ENCODE assay signal across 18 mouse cellular contexts in the genomic region with DNA sequence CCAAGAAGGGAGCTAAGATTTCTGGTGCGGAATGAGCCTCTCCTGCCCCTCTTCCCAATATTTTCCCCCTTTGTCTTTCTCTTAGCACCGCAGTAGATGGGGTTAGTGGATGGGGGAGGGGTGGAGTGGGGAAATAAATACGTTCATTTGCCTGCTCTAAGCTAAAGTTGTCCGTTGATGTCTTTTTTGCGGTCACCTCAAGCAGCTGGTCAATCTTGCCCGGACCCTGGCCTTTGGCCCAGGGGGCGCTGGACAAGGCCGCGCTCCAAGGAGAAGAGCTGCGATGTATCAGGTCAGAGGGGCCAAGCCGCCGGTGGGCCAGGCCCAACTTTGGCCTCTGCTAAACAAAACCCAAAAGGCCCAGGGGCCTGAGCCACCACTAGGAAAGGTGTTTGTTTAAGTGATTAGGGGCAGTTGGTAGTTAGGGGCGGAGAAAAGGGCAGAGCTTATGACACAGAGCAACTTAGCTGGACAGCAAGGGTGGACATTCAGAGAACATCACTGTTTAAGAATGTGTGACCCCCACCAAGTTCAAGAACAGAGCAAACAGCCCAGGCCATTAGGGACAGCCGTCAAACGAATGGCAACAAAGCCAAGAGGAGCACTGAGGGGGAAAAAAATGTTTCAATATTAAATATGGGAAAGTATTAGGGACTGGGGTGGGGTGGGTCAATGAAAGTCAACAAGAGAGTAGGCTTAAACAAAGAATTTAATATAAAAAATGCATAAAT. TPM values are rescaled to one million over a fixed set of nuclear protein-coding genes. Genes with fewer than 3 reads are reported as not detected.
A peak's percentile ranks its signal among the peaks of the same experiment; 100 is the strongest.
DNase-seq lines count a peak whose midpoint lies in the region; ATAC-seq and TF ChIP-seq lines count a peak whose summit lies in the region.
"Had no signal": no experiment of that assay in that cellular context is flagged by ENCODE, and none has a peak within 500 bp of the region (broad histone marks: within the 10 kb centered on the region; RNA-seq: fewer than 3 reads in every experiment).

No protein-coding gene starts in this region.

- H3K9ac ChIP-seq in forebrain, embryonic 13.5 days: no peak overlapping the region
- no peak overlapping the region for H3K9ac ChIP-seq in forebrain, embryonic 14.5 days (ENCODE audit: low read length)
- H3K9ac ChIP-seq in neural tube, embryonic 15.5 days (replicated peaks): no peak overlapping the region
- no peak overlapping the region for H3K9ac ChIP-seq in intestine, postnatal 0 days (ENCODE audit: low read depth, low read length)
- H3K9ac ChIP-seq: embryonic facial prominence, embryonic 13.5 days; kidney, embryonic 15.5 days; liver, embryonic 12.5 days; lung, embryonic 15.5 days had no signal

- no peak for DNase-seq in forebrain, embryonic 14.5 days (ENCODE audit: low spot score)
- peak; percentile 50 for DNase-seq in neural tube, embryonic 10.5 days (ENCODE audit: extremely low spot score, low spot score)
- DNase-seq in left cerebral cortex, adult 8-10 months (ENCODE audit: low spot score in 2 of 2): no peak
- DNase-seq in T-cell, adult 2 months (ENCODE audit: low spot score): no peak
- DNase-seq in cerebellum, postnatal 25 days: no peak
- DNase-seq: cerebellum, adult 11 months; cerebellum, postnatal 14 days; layer of hippocampus, postnatal 36 days; right cerebral cortex, postnatal 25 days; thymus, adult 18-20 months had no signal

- no peak overlapping the region for H3K27ac ChIP-seq in forebrain, embryonic 13.5 days
- H3K27ac ChIP-seq in forebrain, embryonic 14.5 days (ENCODE audit: low read depth, low read length): no peak overlapping the region
- no peak overlapping the region for H3K27ac ChIP-seq in neural tube, embryonic 15.5 days (replicated peaks)
- H3K27ac ChIP-seq in intestine, postnatal 0 days (ENCODE audit: low read depth, low read length): 0 out of 2 replicates have a peak overlapping the region, but pooled peaks have one; percentile 23
- H3K27ac ChIP-seq: embryonic facial prominence, embryonic 13.5 days; kidney, embryonic 15.5 days; liver, embryonic 12.5 days; lung, embryonic 15.5 days had no signal

- H3K4me3 ChIP-seq in forebrain, embryonic 13.5 days: 0 out of 2 replicates have a peak overlapping the region, but pooled peaks have one; percentile 36
- no peak overlapping the region for H3K4me3 ChIP-seq in forebrain, embryonic 14.5 days (ENCODE audit: low read depth, low read length)
- no peak overlapping the region for H3K4me3 ChIP-seq in neural tube, embryonic 15.5 days (replicated peaks)
- no peak overlapping the region for H3K4me3 ChIP-seq in intestine, postnatal 0 days (ENCODE audit: low read depth, low read length)
- H3K4me3 ChIP-seq: liver, embryonic 12.5 days had no signal

- peaks cover 18% of the 10 kb centered on the region for H3K4me1 ChIP-seq in forebrain, embryonic 13.5 days
- H3K4me1 ChIP-seq in forebrain, embryonic 14.5 days (ENCODE audit: control insufficient read depth, insufficient read depth, low read length): peaks cover 5% of the 10 kb centered on the region; the same call in 1 of the 2 replicates
- H3K4me1 ChIP-seq in neural tube, embryonic 15.5 days: peaks cover 12% of the 10 kb centered on the region
- H3K4me1 ChIP-seq in intestine, postnatal 0 days (replicated peaks; ENCODE audit: control insufficient read depth, insufficient read depth, low read length): no peaks in the 10 kb centered on the region
- H3K4me1 ChIP-seq: liver, embryonic 12.5 days had no signal

- H3K9me3 ChIP-seq in forebrain, embryonic 13.5 days (replicated peaks): no peaks in the 10 kb centered on the region; the same call in 1 of the 2 replicates
- H3K9me3 ChIP-seq in forebrain, embryonic 14.5 days (replicated peaks; ENCODE audit: control insufficient read depth, low read length): no peaks in the 10 kb centered on the region
- H3K9me3 ChIP-seq in neural tube, embryonic 15.5 days (replicated peaks): no peaks in the 10 kb centered on the region
- no peaks in the 10 kb centered on the region for H3K9me3 ChIP-seq in intestine, postnatal 0 days (ENCODE audit: control insufficient read depth)
- H3K9me3 ChIP-seq: liver, embryonic 12.5 days had no signal

- H3K4me2 ChIP-seq in forebrain, embryonic 13.5 days: no peak overlapping the region
- H3K4me2 ChIP-seq in forebrain, embryonic 14.5 days (ENCODE audit: low read length): no peak overlapping the region
- no peak overlapping the region for H3K4me2 ChIP-seq in neural tube, embryonic 15.5 days
- H3K4me2 ChIP-seq in intestine, postnatal 0 days (replicated peaks; ENCODE audit: low read depth): no peak overlapping the region

- ATAC-seq in forebrain, embryonic 13.5 days: no peak
- no peak for ATAC-seq in forebrain, embryonic 14.5 days
- no peak for ATAC-seq in neural tube, embryonic 15.5 days (ENCODE audit: low FRiP score)
- ATAC-seq in intestine, postnatal 0 days: no peak
- ATAC-seq: liver, embryonic 12.5 days had no signal

- H3K27me3 ChIP-seq in forebrain, embryonic 13.5 days: peaks cover 99% of the 10 kb centered on the region
- peaks cover 87% of the 10 kb centered on the region for H3K27me3 ChIP-seq in forebrain, embryonic 14.5 days (replicated peaks; ENCODE audit: control insufficient read depth, insufficient read depth, low read length)
- H3K27me3 ChIP-seq in neural tube, embryonic 15.5 days (replicated peaks): peaks cover 93% of the 10 kb centered on the region
- peaks cover 96% of the 10 kb centered on the region for H3K27me3 ChIP-seq in intestine, postnatal 0 days (replicated peaks; ENCODE audit: control insufficient read depth, insufficient read depth, low read length)
- H3K27me3 ChIP-seq: CH12.LX had no signal

- TF ChIP-seq CTCF in intestine, postnatal 0 days (IDR thresholded peaks at IDR 0.05; ENCODE audit: low read depth): no peak

- H3K36me3 ChIP-seq in forebrain, embryonic 13.5 days (ENCODE audit: poor library complexity, severe bottlenecking): no peaks in the 10 kb centered on the region
- H3K36me3 ChIP-seq in forebrain, embryonic 14.5 days (ENCODE audit: control insufficient read depth, insufficient read depth, low read length): no peaks in the 10 kb centered on the region
- no peaks in the 10 kb centered on the region for H3K36me3 ChIP-seq in neural tube, embryonic 15.5 days
- no peaks in the 10 kb centered on the region for H3K36me3 ChIP-seq in intestine, postnatal 0 days (ENCODE audit: control insufficient read depth, insufficient read depth)
- H3K36me3 ChIP-seq: embryonic facial prominence, embryonic 13.5 days; kidney, embryonic 15.5 days; liver, embryonic 12.5 days; lung, embryonic 15.5 days had no signal

- 9% methylated on average over 15 of the region's 15 CpGs for WGBS in forebrain, embryonic 13.5 days
- 11% methylated on average over 15 of the region's 15 CpGs for WGBS in forebrain, embryonic 14.5 days
- WGBS in neural tube, embryonic 15.5 days: 6% methylated on average over 15 of the region's 15 CpGs
- 4% methylated on average over 15 of the region's 15 CpGs for WGBS in intestine, postnatal 0 days

RNA-seq across cellular contexts. Expression of gene Tmem33, which starts 36.8 kb away (rescaled TPM):
- polyA plus RNA-seq in forebrain, embryonic 13.5 days (2015; fragmentation: Nextera tagmentation; extraction: Ambion mirVana): 106 and 115 TPM in 2 replicates
- polyA plus RNA-seq in forebrain, embryonic 14.5 days (2014; fragmentation: Nextera tagmentation; extraction: Ambion mirVana): 83.2 and 86.7 TPM in 2 replicates
- 78.2 and 81.3 TPM in 2 replicates for polyA plus RNA-seq in neural tube, embryonic 15.5 days (2015; fragmentation: Nextera tagmentation; extraction: Ambion mirVana)
- 140 TPM in 2 replicates for polyA plus RNA-seq in intestine, postnatal 0 days (2015; fragmentation: Nextera tagmentation; extraction: Ambion mirVana)
- total RNA-seq in left cerebral cortex, adult 8-10 months (2022): 10 to 100 TPM; 75.7 to 84.2 (median 81.7) TPM
